Mouse (Mus musculus): ENCODE data around the gene Cluh. TPM values are rescaled to one million over a fixed set of nuclear protein-coding genes. Genes with fewer than 3 reads are reported as not detected.
A peak's percentile ranks its signal among the peaks of the same experiment; 100 is the strongest.

Cluh gene
- polyA plus RNA-seq, 2 experiments, result 21.7 to 44.8 TPM

DNA sequence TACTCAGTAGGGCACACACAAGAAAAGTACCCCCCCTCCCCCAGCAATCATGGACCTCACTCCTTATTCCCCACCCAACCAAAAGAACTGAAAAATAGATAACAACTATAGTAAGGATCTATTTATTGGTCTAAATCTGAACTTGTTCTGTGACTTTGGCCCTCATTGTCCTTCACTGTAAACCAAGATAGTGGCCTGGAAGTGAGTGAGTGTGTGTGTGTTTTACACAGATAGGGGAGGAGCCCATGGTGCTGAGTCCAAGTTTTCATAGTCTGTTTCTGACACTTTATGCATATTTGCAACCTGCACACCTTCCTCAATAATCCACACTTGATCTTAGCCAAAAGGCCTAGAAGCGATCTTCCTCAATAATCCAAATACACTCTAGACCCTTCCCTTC is 619 bp upstream of the Cluh start:
- H3K9ac ChIP-seq (ENCODE audit: low read depth, low read length, severe bottlenecking), result peak overlapping the region; percentile 86
- H3K27me3 ChIP-seq (ENCODE audit: control insufficient read depth, insufficient read depth, low read length), result no peaks in the 10 kb centered on the region
- no peak for TF ChIP-seq POLR2A (IDR thresholded peaks at IDR 0.05; ENCODE audit: borderline replicate concordance, extremely low read depth, insufficient read depth, insufficient read length)
- DNase-seq (ENCODE audit: low spot score) (no peak), ATAC-seq (ENCODE audit: low FRiP score, low read depth) (no peak)
- peak overlapping the region; percentile 88 for H3K4me2 ChIP-seq (replicated peaks; ENCODE audit: low read depth, low read length, severe bottlenecking)
- H3K9me3 ChIP-seq (ENCODE audit: control insufficient read depth, low read length), result no peaks in the 10 kb centered on the region
- H3K27ac ChIP-seq (replicated peaks; ENCODE audit: low read depth, low read length), result peak overlapping the region; percentile 55; the same call in 1 of the 2 replicates
- H3K36me3 ChIP-seq (ENCODE audit: control insufficient read depth, insufficient read depth, low read length), result 0 out of 2 replicates have a peak, but pooled peaks cover 4% of the 10 kb centered on the region
- H3K4me3 ChIP-seq (replicated peaks; ENCODE audit: low read length), result peak overlapping the region; percentile 96
- WGBS, result 8% methylated on average over 1 of the region's 1 CpGs
- peaks cover 13% of the 10 kb centered on the region for H3K4me1 ChIP-seq (ENCODE audit: control insufficient read depth, insufficient read depth, low read length)

DNA sequence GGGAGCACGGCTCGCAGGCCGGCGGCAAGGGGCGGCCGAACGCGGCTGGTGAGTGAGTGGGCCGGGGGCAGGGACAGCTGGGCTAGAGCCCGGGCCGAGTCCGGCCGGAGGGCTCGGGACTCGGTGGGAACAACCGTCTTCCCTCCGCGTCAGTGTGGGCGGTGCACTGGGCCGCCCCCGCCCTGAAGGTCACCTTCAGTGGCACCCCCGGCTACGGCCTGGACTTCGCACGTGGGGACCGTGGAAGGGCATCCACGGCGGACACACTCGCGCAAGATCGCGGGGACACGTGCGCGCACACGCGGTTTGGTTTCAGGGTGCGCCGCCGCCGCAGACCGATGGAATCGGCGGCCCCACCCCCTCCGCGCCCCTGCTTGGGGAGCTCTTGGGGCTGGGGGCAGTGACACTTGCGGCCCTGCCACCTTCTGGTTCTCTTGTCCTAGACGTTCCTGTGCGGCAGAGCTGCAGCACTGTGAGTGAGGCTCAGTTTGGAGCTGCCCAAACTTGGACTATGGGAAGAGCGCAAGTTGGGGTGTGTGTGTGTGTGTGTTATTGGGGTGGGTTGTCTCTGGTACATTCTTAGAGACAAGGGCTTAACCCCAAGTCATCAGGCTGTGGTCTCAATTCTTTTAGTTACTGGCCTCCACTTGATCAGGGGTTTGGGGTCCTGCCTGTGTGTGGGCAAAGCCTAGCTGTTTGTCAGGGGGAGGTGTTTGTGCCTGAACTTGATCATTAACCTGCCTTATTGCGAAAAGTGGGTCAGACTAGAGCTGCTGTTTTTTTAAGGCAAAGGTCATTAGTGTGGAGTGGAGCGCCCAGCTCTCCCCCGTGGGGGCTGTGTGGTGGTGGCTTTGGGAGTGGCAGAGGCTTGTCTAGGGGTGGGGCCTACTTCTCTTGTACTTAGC is 604 bp downstream of the Cluh start:
- H3K4me3 ChIP-seq (replicated peaks; ENCODE audit: low read length), result peak overlapping the region; percentile 96
- H3K36me3 ChIP-seq (ENCODE audit: control insufficient read depth, insufficient read depth, low read length), result 0 out of 2 replicates have a peak, but pooled peaks cover 4% of the 10 kb centered on the region
- H3K4me2 ChIP-seq (replicated peaks; ENCODE audit: low read depth, low read length, severe bottlenecking), result peak overlapping the region; percentile 88
- no peak; the same call in 1 of the 2 replicates for ATAC-seq (ENCODE audit: low FRiP score, low read depth)
- WGBS, result 7% methylated on average over 38 of the region's 53 CpGs
- peaks cover 13% of the 10 kb centered on the region for H3K4me1 ChIP-seq (ENCODE audit: control insufficient read depth, insufficient read depth, low read length)
- H3K9ac ChIP-seq (ENCODE audit: low read depth, low read length, severe bottlenecking), result peak overlapping the region; percentile 86
- no peaks in the 10 kb centered on the region for H3K27me3 ChIP-seq (ENCODE audit: control insufficient read depth, insufficient read depth, low read length)
- no peaks in the 10 kb centered on the region for H3K9me3 ChIP-seq (ENCODE audit: control insufficient read depth, low read length)
- H3K27ac ChIP-seq (replicated peaks; ENCODE audit: low read depth, low read length), result 0 out of 2 replicates have a peak overlapping the region, but pooled peaks have one; percentile 55
- no peak for TF ChIP-seq POLR2A (IDR thresholded peaks at IDR 0.05; ENCODE audit: borderline replicate concordance, extremely low read depth, insufficient read depth, insufficient read length)
- no peak for DNase-seq (ENCODE audit: low spot score)

DNA sequence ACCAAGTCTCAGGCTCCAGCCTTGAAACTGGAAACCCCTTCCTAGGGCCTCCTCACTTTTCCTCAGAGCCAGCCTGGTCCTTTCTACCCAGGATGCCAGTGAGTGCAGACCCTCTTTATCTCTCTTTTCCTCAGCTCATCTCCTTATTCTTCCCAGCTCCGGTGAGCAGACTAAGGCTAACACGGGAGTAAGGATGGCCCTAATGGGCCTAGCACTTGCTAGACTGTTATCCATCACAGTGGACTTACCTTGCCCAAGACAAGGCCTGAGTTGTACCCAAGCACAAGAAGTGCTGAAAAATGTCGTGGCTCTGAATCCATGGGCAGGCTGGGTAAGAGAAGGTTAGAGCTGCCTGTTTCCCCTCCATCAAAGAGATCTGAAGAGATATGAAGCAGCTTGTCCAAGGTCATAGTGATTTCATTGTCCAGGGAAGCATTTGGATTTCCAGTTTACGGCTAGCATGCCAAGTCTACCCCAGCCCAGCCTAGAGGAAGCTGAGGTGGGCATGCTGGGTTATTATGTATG is 1.3 kb downstream of the Cluh start:
- Histone ChIP-seq H3K9me3 (ENCODE audit: control insufficient read depth, low read length) (no peaks in the 10 kb centered on the region), H3K27ac (replicated peaks; ENCODE audit: low read depth, low read length) (no peak overlapping the region)

DNA sequence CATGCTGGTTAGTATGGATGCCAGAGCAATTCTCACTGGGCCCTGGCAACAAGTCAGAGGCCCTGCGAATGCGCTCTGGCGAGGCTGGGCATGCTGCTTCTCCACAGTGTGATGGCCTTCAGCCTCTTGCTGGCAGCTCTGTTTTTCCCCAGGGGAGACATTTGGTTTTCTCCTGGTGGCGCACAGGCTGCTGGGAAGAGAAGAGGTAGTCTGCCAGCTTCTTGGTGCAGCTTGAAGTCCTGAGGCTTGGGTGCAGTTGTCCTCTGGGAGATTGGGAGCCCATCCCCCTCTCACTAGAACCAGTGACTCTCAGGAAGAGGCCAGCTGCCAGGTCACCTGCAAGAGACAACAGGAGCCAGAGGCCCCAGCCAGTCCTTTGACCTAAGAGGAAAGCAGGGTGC is 3.5 kb downstream of the Cluh start:
- Histone ChIP-seq H3K36me3 (ENCODE audit: control insufficient read depth, insufficient read depth, low read length) (peaks cover 17% of the 10 kb centered on the region), H3K9me3 (ENCODE audit: control insufficient read depth, low read length) (no peaks in the 10 kb centered on the region), H3K9ac (ENCODE audit: low read depth, low read length, severe bottlenecking) (0 out of 2 replicates have a peak overlapping the region, but pooled peaks have one; percentile 14), H3K4me1 (ENCODE audit: control insufficient read depth, insufficient read depth, low read length) (peaks cover 13% of the 10 kb centered on the region), H3K4me3 (replicated peaks; ENCODE audit: low read length) (no peak overlapping the region), H3K27me3 (ENCODE audit: control insufficient read depth, insufficient read depth, low read length) (no peaks in the 10 kb centered on the region), H3K27ac (replicated peaks; ENCODE audit: low read depth, low read length) (no peak overlapping the region), H3K4me2 (replicated peaks; ENCODE audit: low read depth, low read length, severe bottlenecking) (no peak overlapping the region)
- no peak for ATAC-seq (ENCODE audit: low FRiP score, low read depth)
- no peak for DNase-seq (ENCODE audit: low spot score)
- 87% methylated on average over 4 of the region's 4 CpGs for WGBS
- no peak for TF ChIP-seq POLR2A (IDR thresholded peaks at IDR 0.05; ENCODE audit: borderline replicate concordance, extremely low read depth, insufficient read depth, insufficient read length)

More for the DNA sequence above, 1.3 kb downstream of the Cluh start:
- TF ChIP-seq POLR2A (IDR thresholded peaks at IDR 0.05; ENCODE audit: borderline replicate concordance, extremely low read depth, insufficient read depth, insufficient read length), result no peak
- DNase-seq (ENCODE audit: low spot score) (no peak), ATAC-seq (ENCODE audit: low FRiP score, low read depth) (no peak)
- Histone ChIP-seq H3K4me3 (replicated peaks; ENCODE audit: low read length) (peak overlapping the region; percentile 96), H3K4me1 (ENCODE audit: control insufficient read depth, insufficient read depth, low read length) (peaks cover 13% of the 10 kb centered on the region), H3K4me2 (replicated peaks; ENCODE audit: low read depth, low read length, severe bottlenecking) (peak overlapping the region; percentile 88), H3K9ac (ENCODE audit: low read depth, low read length, severe bottlenecking) (peak overlapping the region; percentile 86; the same call in 1 of the 2 replicates), H3K36me3 (ENCODE audit: control insufficient read depth, insufficient read depth, low read length) (0 out of 2 replicates have a peak, but pooled peaks cover 4% of the 10 kb centered on the region), H3K27me3 (ENCODE audit: control insufficient read depth, insufficient read depth, low read length) (no peaks in the 10 kb centered on the region)
- 61% methylated on average over 4 of the region's 4 CpGs for WGBS

DNA sequence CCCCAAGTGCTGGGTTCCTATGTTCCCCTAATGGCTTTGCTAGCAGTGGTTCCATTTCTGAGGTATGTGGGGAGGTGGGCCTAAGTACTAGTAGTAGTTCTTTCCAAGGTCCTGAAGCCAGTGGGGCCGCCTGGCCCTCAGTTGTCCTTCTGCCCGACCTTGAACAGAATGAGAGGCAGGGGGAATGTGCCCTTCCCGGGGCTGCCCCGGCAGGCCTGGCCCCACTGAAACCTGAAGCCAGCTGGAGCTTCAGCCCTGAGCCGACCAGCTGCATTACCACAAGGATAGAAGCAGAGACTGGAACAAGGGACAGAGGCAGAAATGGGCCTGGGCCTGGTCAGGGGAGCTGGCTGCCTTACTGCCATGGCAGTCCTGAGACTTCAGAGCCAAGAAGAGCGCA is 4.1 kb downstream of the Cluh start:
- Histone ChIP-seq H3K9ac (ENCODE audit: low read depth, low read length, severe bottlenecking) (0 out of 2 replicates have a peak overlapping the region, but pooled peaks have one; percentile 14), H3K4me2 (replicated peaks; ENCODE audit: low read depth, low read length, severe bottlenecking) (no peak overlapping the region), H3K36me3 (ENCODE audit: control insufficient read depth, insufficient read depth, low read length) (peaks cover 23% of the 10 kb centered on the region), H3K27ac (replicated peaks; ENCODE audit: low read depth, low read length) (no peak overlapping the region), H3K4me3 (replicated peaks; ENCODE audit: low read length) (no peak overlapping the region), H3K9me3 (ENCODE audit: control insufficient read depth, low read length) (no peaks in the 10 kb centered on the region), H3K4me1 (ENCODE audit: control insufficient read depth, insufficient read depth, low read length) (peaks cover 13% of the 10 kb centered on the region), H3K27me3 (ENCODE audit: control insufficient read depth, insufficient read depth, low read length) (no peaks in the 10 kb centered on the region)
- no peak for ATAC-seq (ENCODE audit: low FRiP score, low read depth)
- TF ChIP-seq POLR2A (IDR thresholded peaks at IDR 0.05; ENCODE audit: borderline replicate concordance, extremely low read depth, insufficient read depth, insufficient read length), result no peak
- 48% methylated on average over 6 of the region's 6 CpGs for WGBS
- no peak for DNase-seq (ENCODE audit: low spot score)
